Mouse (Mus musculus): Measurements from ENCODE around the gene Gm960. TPM values are rescaled to one million over a fixed set of nuclear protein-coding genes. Genes with fewer than 3 reads are reported as not detected.

The Gm960 gene
- total and polyA plus RNA-seq, 2 experiments, result 0.09 to 0.61 TPM

DNA sequence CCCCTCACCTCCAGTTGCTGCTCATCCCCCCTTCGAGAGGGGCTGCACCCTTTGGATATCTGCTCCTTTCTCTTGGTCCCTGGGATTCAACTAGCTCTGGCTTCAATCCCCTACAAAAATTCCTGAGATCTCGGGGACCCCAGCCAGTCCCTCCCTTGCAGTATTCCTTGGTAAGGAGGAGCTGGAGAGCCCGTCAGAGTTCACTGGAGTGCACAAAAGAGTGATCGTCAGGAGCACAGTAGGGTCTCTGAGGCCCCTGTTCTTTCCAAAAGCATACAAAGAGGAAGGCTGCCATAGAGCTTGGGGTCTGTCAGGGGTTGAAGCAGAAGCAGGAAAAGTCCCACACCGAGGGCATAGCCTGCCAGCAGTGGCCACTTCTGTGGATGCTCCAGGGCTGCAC lies 75.7 kb downstream of the Gm960 start:
- no peak for DNase-seq (ENCODE audit: extremely low read depth, low read depth, low spot score)
- H3K4me1 ChIP-seq (ENCODE audit: control insufficient read depth, insufficient read depth, low read length), result peaks cover 13% of the 10 kb centered on the region
- H3K36me3 ChIP-seq (ENCODE audit: control insufficient read depth, insufficient read depth, low read length), result peaks cover 13% of the 10 kb centered on the region; the same call in 1 of the 2 replicates
- no peak overlapping the region for H3K9ac ChIP-seq (ENCODE audit: low read depth, low read length)
- H3K4me3 ChIP-seq (ENCODE audit: insufficient read depth, low read depth, low read length), result no peak overlapping the region
- WGBS, result 82% methylated on average over 5 of the region's 5 CpGs
- H3K27ac ChIP-seq (replicated peaks; ENCODE audit: insufficient read depth, low read depth, low read length), result no peak overlapping the region
- no peaks in the 10 kb centered on the region for H3K79me2 ChIP-seq (ENCODE audit: control insufficient read depth, insufficient read depth, low read length)
- H3K27me3 ChIP-seq (ENCODE audit: control insufficient read depth, insufficient read depth, low read length), result no peaks in the 10 kb centered on the region
- TF ChIP-seq CTCF (IDR thresholded peaks at IDR 0.05; ENCODE audit: low read depth, low read length) (no peak), POLR2A (IDR thresholded peaks at IDR 0.05; ENCODE audit: extremely low read depth, insufficient read depth, low read length) (no peak)

DNA sequence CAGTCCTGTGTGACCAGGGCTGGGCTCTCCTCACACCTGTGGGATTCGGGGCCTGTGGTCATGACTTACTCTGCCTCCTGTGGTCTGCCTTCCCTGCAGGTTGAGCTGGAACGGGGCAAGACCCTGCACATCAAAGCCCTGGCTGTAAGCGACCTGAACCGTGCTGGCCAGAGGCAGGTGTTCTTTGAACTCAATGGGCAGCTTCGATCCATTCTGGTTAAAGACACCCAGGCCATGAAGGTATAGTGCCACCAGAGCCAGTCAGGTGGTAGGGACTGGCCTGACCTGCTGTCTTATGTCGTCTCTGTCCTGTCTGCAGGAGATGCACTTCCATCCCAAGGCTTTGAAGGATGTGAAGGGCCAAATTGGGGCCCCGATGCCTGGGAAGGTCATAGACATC lies 77.7 kb downstream of the Gm960 start:
- Histone ChIP-seq H3K4me1 (ENCODE audit: control insufficient read depth, insufficient read depth, low read length) (peaks cover 5% of the 10 kb centered on the region), H3K27ac (replicated peaks; ENCODE audit: insufficient read depth, low read depth, low read length) (no peak overlapping the region), H3K4me3 (ENCODE audit: insufficient read depth, low read depth, low read length) (no peak overlapping the region), H3K79me2 (ENCODE audit: control insufficient read depth, insufficient read depth, low read length) (no peaks in the 10 kb centered on the region), H3K36me3 (ENCODE audit: control insufficient read depth, insufficient read depth, low read length) (peaks cover 13% of the 10 kb centered on the region; the same call in 1 of the 2 replicates), H3K27me3 (ENCODE audit: control insufficient read depth, insufficient read depth, low read length) (no peaks in the 10 kb centered on the region), H3K9ac (ENCODE audit: low read depth, low read length) (no peak overlapping the region)
- DNase-seq (ENCODE audit: extremely low read depth, low read depth, low spot score), result peak; percentile 58
- TF ChIP-seq CTCF (IDR thresholded peaks at IDR 0.05; ENCODE audit: low read depth, low read length), result no peak
- TF ChIP-seq POLR2A (IDR thresholded peaks at IDR 0.05; ENCODE audit: extremely low read depth, insufficient read depth, low read length), result no peak
- 54% methylated on average over 7 of the region's 7 CpGs for WGBS

DNA sequence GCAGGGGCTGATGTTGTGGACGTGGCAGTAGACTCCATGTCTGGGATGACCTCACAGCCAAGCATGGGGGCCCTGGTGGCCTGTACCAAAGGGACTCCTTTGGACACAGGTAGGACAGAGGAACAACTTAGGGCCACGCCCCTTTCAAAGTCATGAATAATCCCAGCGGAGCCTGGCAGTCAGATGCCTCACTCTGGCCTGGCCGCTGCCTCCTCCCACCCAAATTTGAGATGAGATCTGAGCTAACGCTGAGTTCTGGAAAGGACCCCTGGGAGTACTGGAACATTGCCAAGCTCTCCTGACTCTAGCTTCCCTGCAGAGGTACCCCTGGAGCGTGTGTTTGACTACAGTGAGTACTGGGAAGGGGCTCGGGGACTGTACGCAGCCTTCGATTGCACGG lies 79.0 kb downstream of the Gm960 start:
- Histone ChIP-seq H3K4me3 (ENCODE audit: insufficient read depth, low read depth, low read length) (no peak overlapping the region), H3K4me1 (ENCODE audit: control insufficient read depth, insufficient read depth, low read length) (peaks cover 1% of the 10 kb centered on the region; the same call in 1 of the 2 replicates), H3K9ac (ENCODE audit: low read depth, low read length) (no peak overlapping the region), H3K79me2 (ENCODE audit: control insufficient read depth, insufficient read depth, low read length) (no peaks in the 10 kb centered on the region), H3K27me3 (ENCODE audit: control insufficient read depth, insufficient read depth, low read length) (no peaks in the 10 kb centered on the region), H3K27ac (replicated peaks; ENCODE audit: insufficient read depth, low read depth, low read length) (no peak overlapping the region), H3K36me3 (ENCODE audit: control insufficient read depth, insufficient read depth, low read length) (peaks cover 13% of the 10 kb centered on the region; the same call in 1 of the 2 replicates)
- TF ChIP-seq POLR2A (IDR thresholded peaks at IDR 0.05; ENCODE audit: extremely low read depth, insufficient read depth, low read length) (0 out of 2 replicates have a peak, but pooled peaks have one; percentile 17), CTCF (IDR thresholded peaks at IDR 0.05; ENCODE audit: low read depth, low read length) (no peak)
- 91% methylated on average over 10 of the region's 10 CpGs for WGBS
- no peak for DNase-seq (ENCODE audit: extremely low read depth, low read depth, low spot score)

DNA sequence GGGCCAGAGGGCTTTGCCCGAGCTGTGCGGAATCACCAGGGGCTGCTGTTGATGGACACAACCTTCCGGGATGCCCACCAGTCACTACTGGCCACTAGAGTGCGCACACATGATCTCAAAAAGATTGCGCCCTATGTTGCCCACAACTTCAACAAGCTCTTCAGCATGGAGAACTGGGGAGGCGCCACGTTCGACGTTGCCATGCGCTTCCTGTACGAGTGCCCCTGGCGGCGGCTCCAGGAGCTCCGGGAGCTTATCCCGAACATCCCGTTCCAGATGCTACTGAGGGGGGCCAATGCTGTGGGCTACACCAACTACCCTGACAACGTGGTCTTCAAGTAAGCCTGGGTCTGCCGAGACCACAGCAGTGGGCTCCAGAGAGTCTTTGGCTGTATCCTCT lies 80.3 kb downstream of the Gm960 start:
- Histone ChIP-seq H3K4me1 (ENCODE audit: control insufficient read depth, insufficient read depth, low read length) (no peaks in the 10 kb centered on the region; the same call in 1 of the 2 replicates), H3K36me3 (ENCODE audit: control insufficient read depth, insufficient read depth, low read length) (peaks cover 13% of the 10 kb centered on the region; the same call in 1 of the 2 replicates), H3K27ac (replicated peaks; ENCODE audit: insufficient read depth, low read depth, low read length) (no peak overlapping the region), H3K4me3 (ENCODE audit: insufficient read depth, low read depth, low read length) (no peak overlapping the region), H3K27me3 (ENCODE audit: control insufficient read depth, insufficient read depth, low read length) (no peaks in the 10 kb centered on the region), H3K79me2 (ENCODE audit: control insufficient read depth, insufficient read depth, low read length) (no peaks in the 10 kb centered on the region), H3K9ac (ENCODE audit: low read depth, low read length) (no peak overlapping the region)
- DNase-seq (ENCODE audit: extremely low read depth, low read depth, low spot score), result no peak
- no peak for TF ChIP-seq POLR2A (IDR thresholded peaks at IDR 0.05; ENCODE audit: extremely low read depth, insufficient read depth, low read length)
- no peak for TF ChIP-seq CTCF (IDR thresholded peaks at IDR 0.05; ENCODE audit: low read depth, low read length)
- WGBS, result 70% methylated on average over 18 of the region's 18 CpGs

DNA sequence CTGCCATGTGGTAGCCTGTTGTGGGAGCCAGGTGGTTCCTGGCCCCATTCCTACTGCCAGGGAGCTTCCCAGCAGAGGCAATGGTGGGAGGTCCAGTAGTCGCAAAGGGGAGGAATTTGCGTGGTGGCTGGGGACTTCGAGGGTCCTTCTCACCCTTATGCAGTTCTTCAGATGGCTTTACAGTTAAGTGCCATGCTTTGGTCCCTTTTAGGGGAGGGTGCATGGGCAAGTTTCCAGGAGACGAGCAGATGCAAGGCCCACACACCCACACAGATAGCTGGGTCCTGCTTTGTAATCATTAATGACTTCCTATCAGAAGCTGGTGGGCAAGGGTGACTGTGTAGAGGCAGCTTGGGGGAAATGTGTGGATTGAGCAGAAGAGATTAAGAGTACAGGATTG lies 81.9 kb downstream of the Gm960 start:
- 58% methylated on average over 4 of the region's 4 CpGs for WGBS
- Histone ChIP-seq H3K9ac (ENCODE audit: low read depth, low read length) (no peak overlapping the region), H3K79me2 (ENCODE audit: control insufficient read depth, insufficient read depth, low read length) (no peaks in the 10 kb centered on the region), H3K4me3 (ENCODE audit: insufficient read depth, low read depth, low read length) (no peak overlapping the region), H3K27me3 (ENCODE audit: control insufficient read depth, insufficient read depth, low read length) (no peaks in the 10 kb centered on the region), H3K27ac (replicated peaks; ENCODE audit: insufficient read depth, low read depth, low read length) (no peak overlapping the region), H3K36me3 (ENCODE audit: control insufficient read depth, insufficient read depth, low read length) (peaks cover 12% of the 10 kb centered on the region; the same call in 1 of the 2 replicates), H3K4me1 (ENCODE audit: control insufficient read depth, insufficient read depth, low read length) (no peaks in the 10 kb centered on the region; the same call in 1 of the 2 replicates)
- TF ChIP-seq POLR2A (IDR thresholded peaks at IDR 0.05; ENCODE audit: extremely low read depth, insufficient read depth, low read length) (no peak), CTCF (IDR thresholded peaks at IDR 0.05; ENCODE audit: low read depth, low read length) (no peak)
- DNase-seq (ENCODE audit: extremely low read depth, low read depth, low spot score), result no peak
